Mouse (Mus musculus) embryonic fibroblast, embryonic 13.5 days (primary cell): ENCODE results near the gene St8sia1. TPM values are rescaled to one million over a fixed set of nuclear protein-coding genes. Genes with fewer than 3 reads are reported as not detected.

Source experiments
- H3K27ac ChIP-seq: 2 replicates; pipeline ENCODE4 v1.5.1; 2012; ENCODE audit warnings: low read length, control low read depth, inconsistent platforms; ENCODE audit not compliant: insufficient read depth
- H3K4me1 ChIP-seq: 2 replicates; pipeline ENCODE4 v1.6.1; 2011; ENCODE audit warnings: low read length; ENCODE audit not compliant: control insufficient read depth, insufficient read depth
- H3K4me3 ChIP-seq: 2 replicates; pipeline ENCODE4 v1.5.1; 2011; ENCODE audit warnings: mild to moderate bottlenecking, control low read depth, low read length; ENCODE audit not compliant: insufficient read depth
- CTCF ChIP-seq: IDR thresholded peaks from 2 replicates; pipeline ENCODE4 v1.5.1; 2011; ENCODE audit warnings: mild to moderate bottlenecking, control low read depth, low read length, moderate library complexity, borderline replicate concordance; ENCODE audit not compliant: insufficient read depth
- POLR2A ChIP-seq: IDR thresholded peaks from 2 replicates; pipeline ENCODE4 v1.6.1; 2011; ENCODE audit warnings: low read depth, mild to moderate bottlenecking, control low read depth, low read length, moderate library complexity
- polyA plus RNA-seq: library from polyadenylated mRNA; stranded (reverse); fragments of >200 nt; gene quantifications from 2 replicates; pipeline ENCODE4 v1.2.4, GENCODE M21; 2011; ENCODE audit warnings: low read depth; ENCODE audit not compliant: missing spikeins, insufficient read length

The St8sia1 gene
- polyA plus RNA-seq, 1 experiment = 0.07 TPM

DNA sequence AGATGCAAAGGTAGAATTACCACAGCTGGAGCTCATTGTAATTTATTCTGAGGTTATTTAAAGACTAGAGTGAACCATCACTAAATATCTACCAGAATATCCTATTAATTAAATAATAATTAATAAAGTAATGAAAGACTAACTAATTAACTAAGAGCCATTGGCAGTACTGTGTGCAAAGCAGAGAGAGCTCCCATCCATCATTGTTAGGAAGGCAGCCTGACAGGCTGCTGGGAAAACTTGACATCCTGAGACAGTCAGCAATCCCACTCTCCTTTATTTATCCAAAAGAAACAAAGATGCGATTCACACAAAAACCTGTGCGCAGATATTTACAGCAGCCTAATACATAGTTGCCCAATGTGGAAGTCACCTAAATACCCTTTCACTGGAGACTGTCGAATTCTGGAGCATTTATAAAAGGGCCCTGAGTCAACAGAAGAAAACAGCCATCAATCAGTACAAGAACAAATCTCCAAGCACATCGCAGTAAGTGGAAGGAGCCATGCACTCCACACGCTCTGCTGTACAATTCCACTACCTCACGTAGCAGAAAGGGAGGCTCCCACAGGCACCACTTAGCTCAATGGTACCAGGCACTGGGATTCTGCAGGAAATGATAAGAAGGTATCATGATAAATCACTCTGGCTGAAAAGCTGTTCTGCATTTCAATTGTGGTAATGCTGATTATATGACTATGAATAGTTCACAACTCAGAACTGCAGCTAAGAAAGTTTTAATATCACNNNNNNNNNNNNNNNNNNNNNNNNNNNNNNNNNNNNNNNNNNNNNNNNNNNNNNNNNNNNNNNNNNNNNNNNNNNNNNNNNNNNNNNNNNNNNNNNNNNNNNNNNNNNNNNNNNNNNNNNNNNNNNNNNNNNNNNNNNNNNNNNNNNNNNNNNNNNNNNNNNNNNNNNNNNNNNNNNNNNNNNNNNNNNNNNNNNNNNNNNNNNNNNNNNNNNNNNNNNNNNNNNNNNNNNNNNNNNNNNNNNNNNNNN lies 15.7 kb upstream of the St8sia1 start:
- TF ChIP-seq POLR2A = no peak
- no peak for TF ChIP-seq CTCF
- Histone ChIP-seq H3K4me3 (no peak overlapping the region), H3K4me1 (no peaks in the 10 kb centered on the region), H3K27ac (no peak overlapping the region)

GRCm38 (mm10) chr6:142977221-142977620 lies 13.0 kb upstream of the St8sia1 start:
- TF ChIP-seq POLR2A = no peak
- TF ChIP-seq CTCF = no peak
- Histone ChIP-seq H3K27ac (no peak overlapping the region), H3K4me1 (no peaks in the 10 kb centered on the region), H3K4me3 (no peak overlapping the region)

DNA sequence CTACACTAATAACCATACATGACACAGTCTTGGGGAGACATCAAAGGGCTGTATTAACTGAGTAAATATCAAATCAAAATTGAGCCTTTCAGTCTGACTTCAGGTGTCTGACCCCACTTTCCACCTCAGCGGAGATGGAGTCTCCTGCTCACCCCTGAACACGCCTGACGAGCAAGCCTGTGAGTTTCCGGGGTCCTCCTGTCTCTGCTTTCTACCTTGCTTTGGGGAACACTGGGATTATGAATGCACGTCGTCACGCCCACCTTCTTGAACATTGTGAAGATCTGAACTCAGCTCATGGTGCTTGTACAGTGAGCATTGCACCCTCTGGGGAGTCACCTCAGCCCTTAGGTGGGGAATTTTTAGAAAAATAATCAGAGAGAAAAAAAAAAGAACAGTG lies 9.0 kb upstream of the St8sia1 start:
- Histone ChIP-seq H3K27ac (no peak overlapping the region), H3K4me1 (no peaks in the 10 kb centered on the region), H3K4me3 (no peak overlapping the region)
- TF ChIP-seq CTCF (no peak), POLR2A (no peak)

GRCm38 (mm10) chr6:142972205-142972604 lies 8.0 kb upstream of the St8sia1 start:
- TF ChIP-seq CTCF = no peak
- TF ChIP-seq POLR2A = no peak
- Histone ChIP-seq H3K4me1 (no peaks in the 10 kb centered on the region), H3K4me3 (no peak overlapping the region), H3K27ac (no peak overlapping the region)

GRCm38 (mm10) chr6:142967407-142967806 lies 3.2 kb upstream of the St8sia1 start:
- H3K27ac ChIP-seq = no peak overlapping the region
- no peak for TF ChIP-seq POLR2A
- no peak for TF ChIP-seq CTCF
- H3K4me3 ChIP-seq = no peak overlapping the region
- H3K4me1 ChIP-seq = no peaks in the 10 kb centered on the region

- H3K27ac ChIP-seq = no peak overlapping the region
- no peaks in the 10 kb centered on the region for H3K4me1 ChIP-seq
- TF ChIP-seq POLR2A = no peak
- TF ChIP-seq CTCF = peak; percentile 32; the same call in 1 of the 2 replicates
- H3K4me3 ChIP-seq = peak overlapping the region; percentile 43
Observed at GRCm38 (mm10) chr6:142964531-142965385, 506 bp upstream of the St8sia1 start.

DNA sequence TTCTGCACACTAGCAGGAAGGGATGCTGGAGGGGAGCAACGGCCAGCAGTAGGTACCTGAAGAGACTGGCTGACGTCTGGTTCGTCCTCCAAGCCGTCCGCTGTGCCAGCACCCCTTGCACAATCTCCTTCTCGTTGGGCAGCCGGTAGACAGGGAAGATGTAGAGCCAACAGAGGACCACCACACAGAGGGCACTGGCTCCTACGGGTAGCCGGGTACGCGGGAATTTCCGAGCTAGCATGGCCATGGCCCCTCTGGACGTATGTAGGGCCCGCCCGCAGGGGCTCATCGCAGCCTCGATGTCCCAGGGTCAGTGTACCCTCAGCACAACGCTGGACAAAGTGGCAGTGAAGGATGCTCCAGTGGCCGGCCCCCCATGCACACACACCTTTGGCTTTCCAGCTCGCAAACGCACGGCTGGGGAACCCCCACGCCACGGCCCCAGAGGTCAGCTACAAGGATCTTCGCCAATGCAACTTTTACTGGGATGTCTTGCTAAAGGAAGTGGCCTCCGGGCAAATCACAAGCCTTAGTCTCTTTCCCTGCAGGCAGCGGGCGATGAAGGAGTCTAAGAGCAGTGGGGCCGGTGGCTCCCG lies 674 bp downstream of the St8sia1 start:
- no peaks in the 10 kb centered on the region for H3K4me1 ChIP-seq

DNA sequence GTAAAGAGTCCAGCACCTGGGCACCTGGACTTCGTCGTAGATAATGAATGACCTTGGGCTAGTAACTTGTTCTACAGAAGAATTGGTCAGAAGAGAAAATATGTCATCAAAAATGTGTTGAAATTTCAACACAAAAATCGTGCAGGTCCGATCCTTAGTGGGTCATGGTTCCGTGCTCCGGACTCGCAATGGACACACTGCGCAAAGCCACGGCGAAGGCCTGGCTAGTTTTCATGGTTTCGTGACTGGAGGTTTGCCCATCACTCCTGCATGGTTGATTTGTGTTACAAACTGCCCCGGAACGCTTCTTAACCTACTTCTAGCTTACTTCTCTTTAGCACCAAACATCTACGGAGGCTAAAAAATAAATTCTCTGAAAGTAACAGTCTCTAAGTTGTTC lies 1.4 kb downstream of the St8sia1 start:
- Histone ChIP-seq H3K4me3 (no peak overlapping the region), H3K27ac (no peak overlapping the region), H3K4me1 (no peaks in the 10 kb centered on the region)
- TF ChIP-seq POLR2A (no peak), CTCF (no peak)

More for the DNA sequence above, 674 bp downstream of the St8sia1 start:
- Histone ChIP-seq H3K4me3 (peak overlapping the region; percentile 43; the same call in 1 of the 2 replicates), H3K27ac (no peak overlapping the region)
- no peak for TF ChIP-seq CTCF
- TF ChIP-seq POLR2A = no peak

DNA sequence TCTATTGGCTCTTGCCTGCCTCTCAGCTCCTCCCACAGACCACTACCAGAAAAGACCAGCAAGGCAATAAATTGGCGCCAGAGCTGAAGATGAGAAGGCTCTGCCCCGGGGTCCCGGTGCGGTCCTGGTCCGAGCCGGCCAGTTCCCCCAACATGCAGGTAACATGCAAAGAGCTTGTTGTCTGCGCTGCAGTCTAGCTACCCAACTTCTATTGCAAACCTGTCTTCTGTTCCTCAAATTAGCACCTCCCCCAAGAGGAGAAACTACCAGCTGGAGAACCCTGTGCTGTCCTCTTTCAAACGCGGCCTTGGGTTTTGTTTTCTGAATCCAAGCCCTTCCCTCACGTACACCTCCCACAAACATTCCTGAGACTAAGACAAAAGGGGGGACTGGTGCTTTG lies 1.8 kb downstream of the St8sia1 start:
- H3K4me3 ChIP-seq = no peak overlapping the region
- no peak overlapping the region for H3K27ac ChIP-seq
- TF ChIP-seq POLR2A (no peak), CTCF (no peak)
- H3K4me1 ChIP-seq = no peaks in the 10 kb centered on the region
